ENCODE assay signal across 8 mouse cellular contexts in the genomic region with DNA sequence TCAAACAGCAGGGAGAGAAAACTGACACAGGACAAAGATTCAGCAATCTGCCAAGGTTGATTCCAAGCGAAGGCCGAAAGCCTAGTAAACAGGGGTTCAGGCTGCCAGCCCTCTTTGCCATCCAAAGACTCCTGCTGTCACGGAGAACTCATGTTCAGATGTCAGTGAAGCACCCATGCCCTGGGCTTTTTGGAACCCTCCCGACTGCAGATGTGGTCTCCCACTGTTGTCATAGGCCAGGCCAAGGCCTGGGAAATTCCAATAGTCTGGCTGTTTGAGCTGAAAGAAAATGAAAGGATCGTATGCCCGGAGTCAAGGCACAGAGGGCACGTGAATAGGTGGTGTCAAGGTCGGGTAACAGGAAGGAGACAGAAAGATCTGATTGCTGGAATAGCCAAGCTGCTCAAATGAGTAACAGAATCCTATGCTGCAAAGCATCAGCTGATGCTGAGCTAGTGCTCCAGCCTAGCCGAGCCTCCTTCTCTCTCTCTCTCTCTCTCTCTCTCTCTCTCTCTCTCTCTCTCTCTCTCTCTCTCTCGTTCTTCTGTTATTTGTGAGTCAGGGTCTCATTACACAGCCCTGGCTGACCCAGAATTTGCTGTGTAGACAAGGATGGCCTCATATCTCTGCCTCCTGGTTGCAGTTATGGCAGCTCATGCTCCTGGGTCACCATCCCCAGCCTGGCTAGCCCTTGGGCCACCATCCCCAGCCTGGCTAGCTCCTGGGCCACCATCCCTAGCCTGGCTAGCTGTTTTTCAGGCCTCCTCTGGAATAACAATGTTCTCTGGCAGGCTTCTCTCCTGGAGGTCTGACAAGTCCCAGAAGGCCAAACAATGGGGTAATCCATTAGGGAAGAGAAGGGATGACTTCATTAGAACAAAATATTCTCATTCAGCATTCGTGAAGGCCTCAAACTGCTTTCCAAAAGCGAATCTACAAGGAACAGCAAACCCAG. TPM values are rescaled to one million over a fixed set of nuclear protein-coding genes. Genes with fewer than 3 reads are reported as not detected.
DNase-seq lines count a peak whose midpoint lies in the region; ATAC-seq and TF ChIP-seq lines count a peak whose summit lies in the region.

No protein-coding gene starts in this region.

- no peak overlapping the region for H3K4me2 ChIP-seq in liver, postnatal 0 days (ENCODE audit: low read depth, low read length)

- H3K27ac ChIP-seq in liver, postnatal 0 days (ENCODE audit: low read depth): no peak overlapping the region

- no peaks in the 10 kb centered on the region for H3K36me3 ChIP-seq in liver, postnatal 0 days (replicated peaks; ENCODE audit: insufficient read depth, low read length)

- H3K9ac ChIP-seq in liver, postnatal 0 days (replicated peaks): no peak overlapping the region

- no peaks in the 10 kb centered on the region for H3K27me3 ChIP-seq in liver, postnatal 0 days (ENCODE audit: insufficient read depth, low read length)

- no peak for ATAC-seq in megakaryocyte progenitor cell, adult 5-6 weeks (replicated peaks; ENCODE audit: poor library complexity)
- ATAC-seq in liver, postnatal 0 days: no peak

- H3K9me3 ChIP-seq in liver, postnatal 0 days (ENCODE audit: low read length): no peaks in the 10 kb centered on the region

- H3K4me1 ChIP-seq in liver, postnatal 0 days (ENCODE audit: insufficient read depth): no peaks in the 10 kb centered on the region

- DNase-seq in lung, postnatal 10 days: peak; percentile 51
- DNase-seq in lung, postnatal 4 days: no peak
- peak; percentile 67 for DNase-seq in adrenal gland, adult 2 months
- DNase-seq in gastrocnemius, adult 8-10 months (ENCODE audit: low spot score in 2 of 2): peak; percentile 53 to 59
- peak; percentile 32 to 43 for DNase-seq in left cerebral cortex, postnatal 10 days (ENCODE audit: extremely low spot score in 1 of 2, low spot score in 2 of 2)
- DNase-seq in thymus, postnatal 14 days: no peak
- DNase-seq in liver, postnatal 0 days: no peak

- no peak for TF ChIP-seq EP300 in liver, postnatal 0 days (IDR thresholded peaks at IDR 0.05; ENCODE audit: low read depth)

- TF ChIP-seq CTCF in liver, postnatal 0 days (IDR thresholded peaks at IDR 0.05; ENCODE audit: low read depth): no peak

- intact Hi-C loops in left cerebral cortex, postnatal 10 days (cut with DNase I): no loop called here

- WGBS in liver, postnatal 0 days (ENCODE audit: insufficient replicate concordance): 65% methylated on average over 12 of the region's 12 CpGs

- H3K4me3 ChIP-seq in liver, postnatal 0 days (ENCODE audit: low read depth, low read length): no peak overlapping the region

RNA-seq across cellular contexts. Expression of a gene that starts 9.1 kb away (rescaled TPM):
- 10 to 100 TPM; 69.2 to 70.2 TPM for total RNA-seq in adrenal gland, adult 2 months (2021)
- 29.8 and 34.3 TPM in 2 replicates for polyA plus RNA-seq in adrenal gland, adult 2 months (2012; rRNA removed)
- 10 to 100 TPM; 59.5 to 73.9 (median 62.8) TPM for total RNA-seq in gastrocnemius, adult 8-10 months (2022)
- total RNA-seq in left cerebral cortex, postnatal 10 days (2021): 100 to 1,000 TPM; 145 to 150 TPM
- total RNA-seq in megakaryocyte progenitor cell, adult 5-6 weeks (2015): 38.7 TPM in 2 replicates
- total RNA-seq in megakaryocyte progenitor cell, adult 5-6 weeks (2017): 24.6 and 27.9 TPM in 2 replicates
- 11.3 and 16.5 TPM in 2 replicates for polyA plus RNA-seq in liver, postnatal 0 days (2015; fragmentation: Nextera tagmentation; extraction: Ambion mirVana)

RNA-seq across cellular contexts. Expression of a gene that starts 26.0 kb away (rescaled TPM):
- total RNA-seq in adrenal gland, adult 2 months (2021): 10 to 100 TPM; 34.7 to 41.3 TPM
- polyA plus RNA-seq in adrenal gland, adult 2 months (2012; rRNA removed): 9.5 and 10.9 TPM in 2 replicates
- total RNA-seq in gastrocnemius, adult 8-10 months (2022): 10 to 100 TPM; 31.8 to 39.5 (median 36.0) TPM
- total RNA-seq in left cerebral cortex, postnatal 10 days (2021): 10 to 100 TPM; 20.4 to 23.3 TPM
- 34.7 and 43.6 TPM in 2 replicates for total RNA-seq in megakaryocyte progenitor cell, adult 5-6 weeks (2015)
- total RNA-seq in megakaryocyte progenitor cell, adult 5-6 weeks (2017): 22.4 and 23.1 TPM in 2 replicates
- polyA plus RNA-seq in liver, postnatal 0 days (2015; fragmentation: Nextera tagmentation; extraction: Ambion mirVana): 18.3 and 19.8 TPM in 2 replicates

Comparison
In these comparisons a context has a peak if more than half of its experiments do, and no peak if none do; other contexts are left out.
1. DNase-seq: peak in lung, postnatal 10 days (single experiment), adrenal gland, adult 2 months (single experiment), gastrocnemius, adult 8-10 months (2 of 2) and left cerebral cortex, postnatal 10 days (2 of 2); none in lung, postnatal 4 days (0 of 2), thymus, postnatal 14 days (single experiment) and liver, postnatal 0 days (single experiment).